In genomic region chr16:36582073-36582472, GRCm38 (mm10) we compare ENCODE assay signal across 30 mouse cellular contexts. TPM values are rescaled to one million over a fixed set of nuclear protein-coding genes. Genes with fewer than 3 reads are reported as not detected.
"Had no signal": no experiment of that assay in that cellular context is flagged by ENCODE, and none has a peak within 500 bp of the region (broad histone marks: within the 10 kb centered on the region; RNA-seq: fewer than 3 reads in every experiment).

No protein-coding gene starts in this region.

- H3K27ac ChIP-seq: gastrocnemius, adult 2 months; heart, adult 2 months; heart, embryonic 10.5 days; heart, embryonic 13.5 days; heart, embryonic 15.5 days; hindbrain, embryonic 10.5 days; hindbrain, embryonic 12.5 days; hindbrain, embryonic 15.5 days; hindbrain, postnatal 0 days; kidney, embryonic 15.5 days; kidney, postnatal 0 days; liver, embryonic 13.5 days; liver, embryonic 15.5 days had no signal

- H3K9ac ChIP-seq: heart, embryonic 13.5 days; heart, embryonic 15.5 days; hindbrain, embryonic 12.5 days; hindbrain, embryonic 15.5 days; kidney, embryonic 15.5 days; liver, embryonic 13.5 days; liver, embryonic 15.5 days; liver, postnatal 0 days had no signal

- H3K36me3 ChIP-seq: heart, embryonic 10.5 days; heart, embryonic 13.5 days; heart, embryonic 15.5 days; hindbrain, embryonic 10.5 days; hindbrain, embryonic 12.5 days; hindbrain, embryonic 15.5 days; kidney, embryonic 15.5 days; liver, embryonic 13.5 days; liver, embryonic 15.5 days had no signal

- H3K4me1 ChIP-seq: heart, embryonic 10.5 days; heart, embryonic 13.5 days; heart, embryonic 15.5 days; hindbrain, embryonic 12.5 days; hindbrain, embryonic 15.5 days; kidney, embryonic 15.5 days; liver, embryonic 13.5 days; liver, embryonic 15.5 days had no signal

- DNase-seq: gastrocnemius, adult 2 months; gastrocnemius, postnatal 10 days; gastrocnemius, postnatal 25 days; heart, adult 2 months; heart, postnatal 14 days; heart, postnatal 36 days; kidney, adult 11 months; kidney, adult 2 months; kidney, adult 9 months; kidney, postnatal 14 days; kidney, postnatal 36 days; layer of hippocampus, adult 9-11 months; layer of hippocampus, postnatal 36 days; left cerebral cortex, postnatal 4 days; liver; liver, embryonic 13.5 days; liver, postnatal 0 days had no signal

- H3K4me3 ChIP-seq: gastrocnemius, adult 2 months; heart, adult 2 months; heart, embryonic 10.5 days; heart, embryonic 13.5 days; heart, embryonic 15.5 days; hindbrain, embryonic 10.5 days; hindbrain, embryonic 12.5 days; hindbrain, embryonic 15.5 days; kidney, embryonic 15.5 days; liver, embryonic 13.5 days; liver, embryonic 15.5 days had no signal

- H3K9me3 ChIP-seq: heart, embryonic 10.5 days; heart, embryonic 13.5 days; heart, embryonic 15.5 days; hindbrain, embryonic 10.5 days; hindbrain, embryonic 12.5 days; hindbrain, embryonic 15.5 days; kidney, embryonic 15.5 days; liver, embryonic 13.5 days; liver, embryonic 15.5 days had no signal

- H3K27me3 ChIP-seq: heart, embryonic 13.5 days; heart, embryonic 15.5 days; hindbrain, embryonic 12.5 days; hindbrain, embryonic 15.5 days; kidney, embryonic 15.5 days; liver, embryonic 13.5 days; liver, embryonic 15.5 days had no signal

- ATAC-seq: hindbrain, postnatal 0 days; intestine, embryonic 16.5 days; liver, postnatal 0 days had no signal

- H3K4me2 ChIP-seq: heart, embryonic 13.5 days; heart, embryonic 15.5 days; hindbrain, embryonic 12.5 days; hindbrain, embryonic 15.5 days; kidney, embryonic 15.5 days; liver, embryonic 11.5 days; liver, embryonic 13.5 days; liver, embryonic 15.5 days had no signal

RNA-seq across cellular contexts. Expression of gene Casr, which starts 20.1 kb away (rescaled TPM):
- polyA plus RNA-seq: heart, adult 2 months; heart, embryonic 15.5 days; heart, postnatal 0 days; intestine, embryonic 16.5 days; liver, embryonic 13.5 days; liver, embryonic 15.5 days had no signal
